Mouse (Mus musculus) G1E-ER4 (cell line): ENCODE measurements around the gene C5ar2. TPM values are rescaled to one million over a fixed set of nuclear protein-coding genes. Genes with fewer than 3 reads are reported as not detected.

Source experiments
- GATA1 ChIP-seq: IDR thresholded peaks from one replicate; pipeline ENCODE4 v1.8.0; 2012; ENCODE audit warnings: low read length, inconsistent platforms
- polyA plus RNA-seq: library from polyadenylated mRNA; stranded (reverse); fragments of >175 nt; gene quantifications from 2 replicates; pipeline ENCODE4 v1.2.3, GENCODE M21; 2012

The C5ar2 gene
- polyA plus RNA-seq, 1 experiment, result 0.08 TPM

GRCm38 (mm10) chr7:16210862-16211365 lies 33.0 kb downstream of the C5ar2 start:
- TF ChIP-seq GATA1, result no peak

- no peak for TF ChIP-seq GATA1
Observed at GRCm38 (mm10) chr7:16208781-16209665, 34.9 kb downstream of the C5ar2 start.

- TF ChIP-seq GATA1, result no peak
Observed at GRCm38 (mm10) chr7:16207496-16207895, 36.5 kb downstream of the C5ar2 start.

GRCm38 (mm10) chr7:16207076-16207475 lies 36.9 kb downstream of the C5ar2 start:
- no peak for TF ChIP-seq GATA1

- TF ChIP-seq GATA1, result no peak
Observed at GRCm38 (mm10) chr7:16204791-16205190, 39.2 kb downstream of the C5ar2 start.

GRCm38 (mm10) chr7:16203505-16203903 lies 40.5 kb downstream of the C5ar2 start:
- TF ChIP-seq GATA1, result no peak

- no peak for TF ChIP-seq GATA1
Observed at GRCm38 (mm10) chr7:16202756-16203504, 41.0 kb downstream of the C5ar2 start.

GRCm38 (mm10) chr7:16201136-16201535 lies 42.8 kb downstream of the C5ar2 start:
- TF ChIP-seq GATA1, result no peak

- TF ChIP-seq GATA1, result no peak
Observed at GRCm38 (mm10) chr7:16198540-16198939, 45.4 kb downstream of the C5ar2 start.

GRCm38 (mm10) chr7:16197166-16197565 lies 46.8 kb downstream of the C5ar2 start:
- TF ChIP-seq GATA1, result no peak

- TF ChIP-seq GATA1, result no peak
Observed at GRCm38 (mm10) chr7:16196616-16197015, 47.3 kb downstream of the C5ar2 start.

GRCm38 (mm10) chr7:16193702-16194101 lies 50.3 kb downstream of the C5ar2 start:
- TF ChIP-seq GATA1, result no peak

- TF ChIP-seq GATA1, result no peak
Observed at GRCm38 (mm10) chr7:16192315-16192714, 51.6 kb downstream of the C5ar2 start.

GRCm38 (mm10) chr7:16187494-16187893 lies 56.5 kb downstream of the C5ar2 start:
- no peak for TF ChIP-seq GATA1

Other genes with a start within 250 kb of the C5ar2 start
- gene Bicra, start 196.2 kb downstream of the C5ar2 start, polyA plus RNA-seq, result 82.3 and 97.4 TPM in 2 replicates
- gene Zfp541, start 182.3 kb downstream of the C5ar2 start, polyA plus RNA-seq, result 0.01 TPM in 1 of 2 replicates, not detected in the other
- 271 and 283 TPM in 2 replicates for gene Napa, start 145.7 kb downstream of the C5ar2 start, polyA plus RNA-seq
- 32.6 and 47.9 TPM in 2 replicates for gene Kptn, start 124.3 kb downstream of the C5ar2 start, polyA plus RNA-seq
- gene Slc8a2, start 114.3 kb downstream of the C5ar2 start, polyA plus RNA-seq, result 0.01 TPM in 2 replicates
- gene Meis3, start 69.1 kb downstream of the C5ar2 start, polyA plus RNA-seq, result not detected in 2 replicates
- gene Dhx34, start 22.1 kb downstream of the C5ar2 start, polyA plus RNA-seq, result 26.6 and 27.1 TPM in 2 replicates
- gene C5ar1, start 15.4 kb upstream of the C5ar2 start, polyA plus RNA-seq, result 0.02 TPM in 1 of 2 replicates, not detected in the other
- 326 and 427 TPM in 2 replicates for gene Inafm1, start 29.5 kb upstream of the C5ar2 start, polyA plus RNA-seq
- 142 and 204 TPM in 2 replicates for gene Ccdc9, start 42.6 kb upstream of the C5ar2 start, polyA plus RNA-seq
- 226 and 291 TPM in 2 replicates for gene Bbc3, start 64.2 kb upstream of the C5ar2 start, polyA plus RNA-seq
- 68.2 and 92.9 TPM in 2 replicates for gene Sae1, start 143.7 kb upstream of the C5ar2 start, polyA plus RNA-seq
- gene Zc3h4, start 156.8 kb upstream of the C5ar2 start, polyA plus RNA-seq, result 180 and 224 TPM in 2 replicates
- gene Tmem160, start 208.6 kb upstream of the C5ar2 start, polyA plus RNA-seq, result 284 and 414 TPM in 2 replicates
- gene Npas1, start 233.6 kb upstream of the C5ar2 start, polyA plus RNA-seq, result not detected in 2 replicates